Mouse (Mus musculus): ENCODE measurements at regions not wholly inside any gene's neighbourhood (a gene's known extent, or its start where the extent isn't known, plus 50 kb on each side); places are given as distances from the start of the nearest gene placed in this dataset.

GRCm38 (mm10) chrX:11560550-11561276 is 233.1 kb downstream of the H2al1j start:
- no peak overlapping the region for H3K4me3 ChIP-seq (replicated peaks; ENCODE audit: low read length)
- H3K36me3 ChIP-seq (ENCODE audit: insufficient read depth, low read length): no peaks in the 10 kb centered on the region
- no peaks in the 10 kb centered on the region for H3K27me3 ChIP-seq (ENCODE audit: insufficient read depth, low read length)
- H3K9me3 ChIP-seq (ENCODE audit: low read length): no peaks in the 10 kb centered on the region
- H3K4me1 ChIP-seq (replicated peaks; ENCODE audit: low read depth, low read length): no peaks in the 10 kb centered on the region
- no peak for TF ChIP-seq NANOG (IDR thresholded peaks at IDR 0.05; ENCODE audit: borderline replicate concordance, low read length)
- TF ChIP-seq CTCF (conservative IDR thresholded peaks at IDR 0.05; ENCODE audit: low read length): no peak
- no peak for TF ChIP-seq POU5F1 (IDR thresholded peaks at IDR 0.05; ENCODE audit: borderline replicate concordance, low read length)

- Histone ChIP-seq H3K4me3 (replicated peaks; ENCODE audit: low read length) (no peak overlapping the region), H3K9me3 (ENCODE audit: low read length) (no peaks in the 10 kb centered on the region), H3K4me1 (replicated peaks; ENCODE audit: low read depth, low read length) (no peaks in the 10 kb centered on the region), H3K36me3 (ENCODE audit: insufficient read depth, low read length) (no peaks in the 10 kb centered on the region), H3K27me3 (ENCODE audit: insufficient read depth, low read length) (no peaks in the 10 kb centered on the region)
- TF ChIP-seq CTCF (conservative IDR thresholded peaks at IDR 0.05; ENCODE audit: low read length): no peak
- TF ChIP-seq NANOG (IDR thresholded peaks at IDR 0.05; ENCODE audit: borderline replicate concordance, low read length): no peak
- no peak for TF ChIP-seq POU5F1 (IDR thresholded peaks at IDR 0.05; ENCODE audit: borderline replicate concordance, low read length)
These were observed 238.3 kb downstream of the H2al1j start for GRCm38 (mm10) chrX:11565888-11566287.

GRCm38 (mm10) chrX:11567827-11568226 is 240.2 kb downstream of the H2al1j start:
- TF ChIP-seq CTCF (conservative IDR thresholded peaks at IDR 0.05; ENCODE audit: low read length) (no peak), NANOG (IDR thresholded peaks at IDR 0.05; ENCODE audit: borderline replicate concordance, low read length) (no peak), POU5F1 (IDR thresholded peaks at IDR 0.05; ENCODE audit: borderline replicate concordance, low read length) (no peak)
- Histone ChIP-seq H3K4me3 (replicated peaks; ENCODE audit: low read length) (no peak overlapping the region), H3K27me3 (ENCODE audit: insufficient read depth, low read length) (no peaks in the 10 kb centered on the region), H3K4me1 (replicated peaks; ENCODE audit: low read depth, low read length) (no peaks in the 10 kb centered on the region), H3K36me3 (ENCODE audit: insufficient read depth, low read length) (no peaks in the 10 kb centered on the region), H3K9me3 (ENCODE audit: low read length) (no peaks in the 10 kb centered on the region)

GRCm38 (mm10) chrX:11568262-11568661 is 240.6 kb downstream of the H2al1j start:
- H3K4me1 ChIP-seq (replicated peaks; ENCODE audit: low read depth, low read length): no peaks in the 10 kb centered on the region
- TF ChIP-seq CTCF (conservative IDR thresholded peaks at IDR 0.05; ENCODE audit: low read length) (no peak), POU5F1 (IDR thresholded peaks at IDR 0.05; ENCODE audit: borderline replicate concordance, low read length) (no peak), NANOG (IDR thresholded peaks at IDR 0.05; ENCODE audit: borderline replicate concordance, low read length) (no peak)
- no peaks in the 10 kb centered on the region for H3K36me3 ChIP-seq (ENCODE audit: insufficient read depth, low read length)
- no peaks in the 10 kb centered on the region for H3K9me3 ChIP-seq (ENCODE audit: low read length)
- H3K27me3 ChIP-seq (ENCODE audit: insufficient read depth, low read length): no peaks in the 10 kb centered on the region
- no peak overlapping the region for H3K4me3 ChIP-seq (replicated peaks; ENCODE audit: low read length)

DNA sequence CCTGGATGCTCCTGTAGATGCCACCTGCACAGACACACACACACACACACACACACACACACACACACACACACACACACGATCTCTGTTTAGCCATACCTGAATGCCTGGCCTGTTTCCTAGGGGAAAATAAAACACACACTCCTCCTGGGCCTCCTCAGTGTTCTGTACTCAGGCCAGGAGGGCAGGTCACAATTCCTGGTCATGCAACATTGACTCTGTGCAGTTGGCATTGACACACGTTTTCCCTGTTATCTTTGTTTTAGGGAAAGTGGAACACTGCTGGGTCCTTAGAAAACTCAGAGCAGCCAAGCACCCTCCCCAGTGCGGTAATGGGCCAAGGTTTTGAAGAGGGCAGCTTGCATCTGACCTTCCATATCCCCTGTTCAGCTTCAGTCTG is 246.7 kb downstream of the H2al1j start:
- no peaks in the 10 kb centered on the region for H3K27me3 ChIP-seq (ENCODE audit: insufficient read depth, low read length)
- no peaks in the 10 kb centered on the region for H3K36me3 ChIP-seq (ENCODE audit: insufficient read depth, low read length)
- H3K4me3 ChIP-seq (replicated peaks; ENCODE audit: low read length): no peak overlapping the region
- no peak for TF ChIP-seq NANOG (IDR thresholded peaks at IDR 0.05; ENCODE audit: borderline replicate concordance, low read length)
- TF ChIP-seq POU5F1 (IDR thresholded peaks at IDR 0.05; ENCODE audit: borderline replicate concordance, low read length): no peak
- no peak for TF ChIP-seq CTCF (conservative IDR thresholded peaks at IDR 0.05; ENCODE audit: low read length)
- H3K9me3 ChIP-seq (ENCODE audit: low read length): no peaks in the 10 kb centered on the region
- no peaks in the 10 kb centered on the region for H3K4me1 ChIP-seq (replicated peaks; ENCODE audit: low read depth, low read length)

- TF ChIP-seq CTCF (conservative IDR thresholded peaks at IDR 0.05; ENCODE audit: low read length) (no peak), NANOG (IDR thresholded peaks at IDR 0.05; ENCODE audit: borderline replicate concordance, low read length) (no peak), POU5F1 (IDR thresholded peaks at IDR 0.05; ENCODE audit: borderline replicate concordance, low read length) (no peak)
- Histone ChIP-seq H3K36me3 (ENCODE audit: insufficient read depth, low read length) (no peaks in the 10 kb centered on the region), H3K4me1 (replicated peaks; ENCODE audit: low read depth, low read length) (no peaks in the 10 kb centered on the region), H3K9me3 (ENCODE audit: low read length) (no peaks in the 10 kb centered on the region), H3K27me3 (ENCODE audit: insufficient read depth, low read length) (no peaks in the 10 kb centered on the region), H3K4me3 (replicated peaks; ENCODE audit: low read length) (no peak overlapping the region)
These were observed 247.9 kb downstream of the H2al1j start for GRCm38 (mm10) chrX:11575571-11575970.

GRCm38 (mm10) chrX:11576287-11576686 is 248.7 kb downstream of the H2al1j start:
- Histone ChIP-seq H3K4me3 (replicated peaks; ENCODE audit: low read length) (no peak overlapping the region), H3K4me1 (replicated peaks; ENCODE audit: low read depth, low read length) (no peaks in the 10 kb centered on the region), H3K9me3 (ENCODE audit: low read length) (no peaks in the 10 kb centered on the region), H3K36me3 (ENCODE audit: insufficient read depth, low read length) (no peaks in the 10 kb centered on the region), H3K27me3 (ENCODE audit: insufficient read depth, low read length) (no peaks in the 10 kb centered on the region)
- no peak for TF ChIP-seq NANOG (IDR thresholded peaks at IDR 0.05; ENCODE audit: borderline replicate concordance, low read length)
- no peak for TF ChIP-seq CTCF (conservative IDR thresholded peaks at IDR 0.05; ENCODE audit: low read length)
- no peak for TF ChIP-seq POU5F1 (IDR thresholded peaks at IDR 0.05; ENCODE audit: borderline replicate concordance, low read length)

- Histone ChIP-seq H3K27me3 (ENCODE audit: insufficient read depth, low read length) (no peaks in the 10 kb centered on the region), H3K36me3 (ENCODE audit: insufficient read depth, low read length) (no peaks in the 10 kb centered on the region), H3K4me3 (replicated peaks; ENCODE audit: low read length) (no peak overlapping the region), H3K9me3 (ENCODE audit: low read length) (no peaks in the 10 kb centered on the region), H3K4me1 (replicated peaks; ENCODE audit: low read depth, low read length) (no peaks in the 10 kb centered on the region)
- TF ChIP-seq NANOG (IDR thresholded peaks at IDR 0.05; ENCODE audit: borderline replicate concordance, low read length): no peak
- TF ChIP-seq POU5F1 (IDR thresholded peaks at IDR 0.05; ENCODE audit: borderline replicate concordance, low read length): no peak
- TF ChIP-seq CTCF (conservative IDR thresholded peaks at IDR 0.05; ENCODE audit: low read length): no peak
These were observed 249.7 kb downstream of the H2al1j start for GRCm38 (mm10) chrX:11577294-11577693.

- Histone ChIP-seq H3K36me3 (ENCODE audit: insufficient read depth, low read length) (no peaks in the 10 kb centered on the region), H3K27me3 (ENCODE audit: insufficient read depth, low read length) (no peaks in the 10 kb centered on the region), H3K4me3 (replicated peaks; ENCODE audit: low read length) (no peak overlapping the region), H3K9me3 (ENCODE audit: low read length) (no peaks in the 10 kb centered on the region), H3K4me1 (replicated peaks; ENCODE audit: low read depth, low read length) (no peaks in the 10 kb centered on the region)
- TF ChIP-seq POU5F1 (IDR thresholded peaks at IDR 0.05; ENCODE audit: borderline replicate concordance, low read length) (no peak), CTCF (conservative IDR thresholded peaks at IDR 0.05; ENCODE audit: low read length) (no peak), NANOG (IDR thresholded peaks at IDR 0.05; ENCODE audit: borderline replicate concordance, low read length) (no peak)
These were observed 257.7 kb downstream of the H2al1j start for GRCm38 (mm10) chrX:11585353-11585752.
